28 mouse cellular contexts compared by ENCODE assay signal in genomic region chr5:115066245-115066644, GRCm38 (mm10). TPM values are rescaled to one million over a fixed set of nuclear protein-coding genes. Genes with fewer than 3 reads are reported as not detected.
A peak's percentile ranks its signal among the peaks of the same experiment; 100 is the strongest.
DNase-seq lines count a peak whose midpoint lies in the region; ATAC-seq and TF ChIP-seq lines count a peak whose summit lies in the region.
"Had no signal": no experiment of that assay in that cellular context is flagged by ENCODE, and none has a peak within 500 bp of the region (broad histone marks: within the 10 kb centered on the region; RNA-seq: fewer than 3 reads in every experiment).

No protein-coding gene starts in this region.

- no peak for TF ChIP-seq RAD21 in MEL (IDR thresholded peaks at IDR 0.05; ENCODE audit: low read depth, low read length)

- H3K36me3 ChIP-seq in liver, embryonic 13.5 days, result peaks cover 28% of the 10 kb centered on the region
- H3K36me3 ChIP-seq in liver, embryonic 11.5 days (ENCODE audit: control insufficient read depth, insufficient read depth, low read length), result peaks cover 4% of the 10 kb centered on the region; the same call in 1 of the 2 replicates
- peaks cover 0 to 60% of the 10 kb centered on the region in 2 experiments; a peak in 2 of 4 replicates for H3K36me3 ChIP-seq in MEL (ENCODE audit: control insufficient read depth in 1 of 2, insufficient read depth in 2 of 2, low read length in 2 of 2)
- H3K36me3 ChIP-seq: hindbrain, embryonic 13.5 days had no signal

- peaks cover 83% of the 10 kb centered on the region for H3K4me1 ChIP-seq in liver, embryonic 13.5 days (replicated peaks)
- peaks cover 57% of the 10 kb centered on the region for H3K4me1 ChIP-seq in liver, embryonic 11.5 days (replicated peaks; ENCODE audit: control insufficient read depth, insufficient read depth, low read length)
- H3K4me1 ChIP-seq in MEL (ENCODE audit: control insufficient read depth in 1 of 2, insufficient read depth in 2 of 2, low read length in 2 of 2), result peaks cover 30 to 56% of the 10 kb centered on the region in 2 experiments

- H3K9me3 ChIP-seq in liver, embryonic 13.5 days (replicated peaks), result no peaks in the 10 kb centered on the region
- H3K9me3 ChIP-seq in liver, embryonic 11.5 days (ENCODE audit: control insufficient read depth, low read length), result no peaks in the 10 kb centered on the region
- no peaks in the 10 kb centered on the region for H3K9me3 ChIP-seq in MEL (replicated peaks; ENCODE audit: insufficient read depth, low read length)
- H3K9me3 ChIP-seq: heart, embryonic 12.5 days; heart, embryonic 15.5 days; hindbrain, embryonic 10.5 days; hindbrain, embryonic 13.5 days had no signal

- H3K4me2 ChIP-seq in liver, embryonic 13.5 days, result no peak overlapping the region
- no peak overlapping the region for H3K4me2 ChIP-seq in liver, embryonic 11.5 days
- H3K4me2 ChIP-seq: heart, embryonic 12.5 days; heart, embryonic 15.5 days; hindbrain, embryonic 13.5 days had no signal

- TF ChIP-seq CTCF in MEL (IDR thresholded peaks at IDR 0.05 in 2 of 3, conservative IDR thresholded peaks at IDR 0.05 in 1 of 3; ENCODE audit: control insufficient read depth in 1 of 3, insufficient read depth in 1 of 3, low read depth in 2 of 3, low read length in 3 of 3, poor library complexity in 1 of 3, severe bottlenecking in 1 of 3), result no peak

- no peaks in the 10 kb centered on the region for H3K27me3 ChIP-seq in liver, embryonic 13.5 days
- H3K27me3 ChIP-seq in liver, embryonic 11.5 days (replicated peaks; ENCODE audit: control insufficient read depth, insufficient read depth, low read length), result no peaks in the 10 kb centered on the region
- no peaks in the 10 kb centered on the region for H3K27me3 ChIP-seq in MEL (ENCODE audit: control insufficient read depth in 1 of 2, insufficient read depth in 2 of 2, low read length in 2 of 2)
- H3K27me3 ChIP-seq: heart, embryonic 12.5 days; heart, embryonic 15.5 days; hindbrain, embryonic 13.5 days had no signal

- no peak for ATAC-seq in liver, embryonic 13.5 days (ENCODE audit: low read depth)
- no peak for ATAC-seq in liver, embryonic 11.5 days (replicated peaks; ENCODE audit: low FRiP score)
- ATAC-seq in megakaryocyte, adult 5-6 weeks (ENCODE audit: poor library complexity, severe bottlenecking), result peak; percentile 60; the same call in 1 of the 2 replicates
- ATAC-seq: activated CD4-positive, CD25-positive, alpha-beta regulatory T cell, adult 4 months; CD4-positive, CD25-positive, alpha-beta regulatory T cell, adult 4 months; forebrain, embryonic 14.5 days; forebrain, postnatal 0 days; hindbrain, embryonic 16.5 days had no signal

- H3K9ac ChIP-seq in liver, embryonic 13.5 days, result no peak overlapping the region
- H3K9ac ChIP-seq in liver, embryonic 11.5 days (ENCODE audit: low read depth, low read length), result no peak overlapping the region
- H3K9ac ChIP-seq in MEL (ENCODE audit: control insufficient read depth, low read depth, low read length, poor library complexity, severe bottlenecking), result no peak overlapping the region
- H3K9ac ChIP-seq: forebrain, postnatal 0 days; heart, embryonic 12.5 days; heart, embryonic 15.5 days; hindbrain, embryonic 13.5 days had no signal

- H3K4me3 ChIP-seq in liver, embryonic 13.5 days (replicated peaks), result no peak overlapping the region
- H3K4me3 ChIP-seq in liver, embryonic 11.5 days (ENCODE audit: low read depth, low read length), result no peak overlapping the region
- no peak overlapping the region for H3K4me3 ChIP-seq in MEL (ENCODE audit: control insufficient read depth in 1 of 2, insufficient read depth in 1 of 2, low read depth in 2 of 2, low read length in 2 of 2)
- H3K4me3 ChIP-seq: gastrocnemius, adult 2 months; heart, embryonic 12.5 days; heart, embryonic 15.5 days; hindbrain, embryonic 10.5 days; hindbrain, embryonic 13.5 days had no signal

- H3K27ac ChIP-seq in liver, embryonic 13.5 days, result peak overlapping the region; percentile 60
- H3K27ac ChIP-seq in liver, embryonic 11.5 days (ENCODE audit: low read depth, low read length), result no peak overlapping the region
- no peak overlapping the region for H3K27ac ChIP-seq in MEL (ENCODE audit: control insufficient read depth, low read depth, low read length)
- H3K27ac ChIP-seq: gastrocnemius, adult 2 months; heart, embryonic 15.5 days; hindbrain, embryonic 10.5 days; hindbrain, embryonic 13.5 days had no signal

- TF ChIP-seq POLR2A in MEL (IDR thresholded peaks at IDR 0.05; ENCODE audit: control insufficient read depth in 1 of 2, insufficient read depth in 1 of 2, low read depth in 1 of 2, low read length in 2 of 2, poor library complexity in 1 of 2), result no peak

- H3K79me2 ChIP-seq in MEL (ENCODE audit: control insufficient read depth, insufficient read depth, low read length, poor library complexity), result peaks cover 30% of the 10 kb centered on the region

- 34% methylated on average over 4 of the region's 4 CpGs for WGBS in liver, embryonic 13.5 days (ENCODE audit: insufficient replicate concordance)
- 50% methylated on average over 4 of the region's 4 CpGs for WGBS in liver, embryonic 11.5 days

- TF ChIP-seq EP300 in MEL (IDR thresholded peaks at IDR 0.05; ENCODE audit: low read depth in 1 of 2, low read length in 2 of 2), result no peak

- no peak for DNase-seq in liver, embryonic 13.5 days
- no peak for DNase-seq in liver, embryonic 11.5 days (ENCODE audit: low spot score)
- DNase-seq in MEL (ENCODE audit: low read depth, low spot score), result no peak
- DNase-seq in urinary bladder, postnatal 4 days (ENCODE audit: low spot score in 2 of 2), result no peak
- no peak for DNase-seq in thymus, postnatal 10 days (ENCODE audit: low spot score in 2 of 2)
- no peak for DNase-seq in urinary bladder, postnatal 14 days (ENCODE audit: low spot score)
- DNase-seq: adrenal gland, postnatal 10 days; adrenal gland, postnatal 36 days; cerebellum, adult 18-20 months; cerebellum, adult 9-10 months; cerebellum, postnatal 14 days; forebrain, postnatal 0 days; gastrocnemius, adult 2 months; gastrocnemius, postnatal 14 days; heart, adult 18-20 months; heart, postnatal 10 days; heart, postnatal 36 days had no signal

TF ChIP-seq in MEL, 35 proteins besides CTCF, POLR2A, EP300 and RAD21:
- TF ChIP-seq MXI1 (IDR thresholded peaks at IDR 0.05; ENCODE audit: low read depth, low read length), result peak; percentile 34; the same call in 1 of the 2 replicates
- no peak for TF ChIP-seq E2F4 (IDR thresholded peaks at IDR 0.05; ENCODE audit: borderline replicate concordance, low read depth, low read length)

RNA-seq across cellular contexts. Expression of gene Gm10401, which starts 31.9 kb away (rescaled TPM):
- 11.1 and 12.0 TPM in 2 replicates for polyA plus RNA-seq in liver, embryonic 13.5 days (2015; fragmentation: Nextera tagmentation; extraction: Ambion mirVana)
- 19.5 and 25.1 TPM in 2 replicates for polyA plus RNA-seq in liver, embryonic 11.5 days (2014; fragmentation: Nextera tagmentation; extraction: Ambion mirVana)
- 3.5 and 4.6 TPM in 2 replicates for total RNA-seq in MEL (2012; rRNA removed)
- polyA plus RNA-seq in MEL (2012; ENCODE audit: insufficient read depth in 1 of 2, insufficient read length in 2 of 2, low read depth in 1 of 2, low replicate concordance in 2 of 2, missing spikeins in 1 of 2), result under 1 TPM in 1 of 2 experiments, not detected in 1; 0.56 TPM
- total RNA-seq in megakaryocyte, adult 5-6 weeks (2015), result not detected in 2 replicates
- total RNA-seq in megakaryocyte, adult 5-6 weeks (2017), result not detected in 2 replicates
- total RNA-seq: adrenal gland, postnatal 10 days; adrenal gland, postnatal 36 days; forebrain, postnatal 0 days; gastrocnemius, adult 2 months; gastrocnemius, postnatal 14 days; gastrocnemius, postnatal 4 days; heart, adult 18-20 months; heart, postnatal 10 days; heart, postnatal 36 days had no signal
- polyA plus RNA-seq: frontal cortex, adult 2 months had no signal

RNA-seq across cellular contexts. Expression of gene Acads, which starts 52.9 kb away (rescaled TPM):
- polyA plus RNA-seq in liver, embryonic 13.5 days (2015; fragmentation: Nextera tagmentation; extraction: Ambion mirVana), result 40.9 and 41.5 TPM in 2 replicates
- 35.5 and 37.4 TPM in 2 replicates for polyA plus RNA-seq in liver, embryonic 11.5 days (2014; fragmentation: Nextera tagmentation; extraction: Ambion mirVana)
- total RNA-seq in MEL (2012; rRNA removed), result 31.9 and 35.0 TPM in 2 replicates
- 10 to 100 TPM in 1 of 2 experiments, not detected in 1; 56.5 TPM for polyA plus RNA-seq in MEL (2012; ENCODE audit: insufficient read depth in 1 of 2, insufficient read length in 2 of 2, low read depth in 1 of 2, low replicate concordance in 2 of 2, missing spikeins in 1 of 2)
- 13.5 and 15.2 TPM in 2 replicates for total RNA-seq in megakaryocyte, adult 5-6 weeks (2015)
- total RNA-seq in megakaryocyte, adult 5-6 weeks (2017), result 13.0 and 17.4 TPM in 2 replicates

RNA-seq across cellular contexts. Expression of gene Sppl3, which starts 55.3 kb away (rescaled TPM):
- polyA plus RNA-seq in liver, embryonic 13.5 days (2015; fragmentation: Nextera tagmentation; extraction: Ambion mirVana), result 4.2 and 4.7 TPM in 2 replicates
- polyA plus RNA-seq in liver, embryonic 11.5 days (2014; fragmentation: Nextera tagmentation; extraction: Ambion mirVana), result 14.8 and 17.6 TPM in 2 replicates
- total RNA-seq in MEL (2012; rRNA removed), result 25.8 and 29.5 TPM in 2 replicates
- 10 to 100 TPM in 1 of 2 experiments, not detected in 1; 50.9 TPM for polyA plus RNA-seq in MEL (2012; ENCODE audit: insufficient read depth in 1 of 2, insufficient read length in 2 of 2, low read depth in 1 of 2, low replicate concordance in 2 of 2, missing spikeins in 1 of 2)
- total RNA-seq in megakaryocyte, adult 5-6 weeks (2015), result 33.1 and 33.6 TPM in 2 replicates
- total RNA-seq in megakaryocyte, adult 5-6 weeks (2017), result 22.8 and 24.6 TPM in 2 replicates
